Mouse (Mus musculus): ENCODE measurements around the gene Dusp10. TPM values are rescaled to one million over a fixed set of nuclear protein-coding genes. Genes with fewer than 3 reads are reported as not detected.

The Dusp10 gene
- polyA plus RNA-seq, 1 experiment = 28.7 TPM

DNA sequence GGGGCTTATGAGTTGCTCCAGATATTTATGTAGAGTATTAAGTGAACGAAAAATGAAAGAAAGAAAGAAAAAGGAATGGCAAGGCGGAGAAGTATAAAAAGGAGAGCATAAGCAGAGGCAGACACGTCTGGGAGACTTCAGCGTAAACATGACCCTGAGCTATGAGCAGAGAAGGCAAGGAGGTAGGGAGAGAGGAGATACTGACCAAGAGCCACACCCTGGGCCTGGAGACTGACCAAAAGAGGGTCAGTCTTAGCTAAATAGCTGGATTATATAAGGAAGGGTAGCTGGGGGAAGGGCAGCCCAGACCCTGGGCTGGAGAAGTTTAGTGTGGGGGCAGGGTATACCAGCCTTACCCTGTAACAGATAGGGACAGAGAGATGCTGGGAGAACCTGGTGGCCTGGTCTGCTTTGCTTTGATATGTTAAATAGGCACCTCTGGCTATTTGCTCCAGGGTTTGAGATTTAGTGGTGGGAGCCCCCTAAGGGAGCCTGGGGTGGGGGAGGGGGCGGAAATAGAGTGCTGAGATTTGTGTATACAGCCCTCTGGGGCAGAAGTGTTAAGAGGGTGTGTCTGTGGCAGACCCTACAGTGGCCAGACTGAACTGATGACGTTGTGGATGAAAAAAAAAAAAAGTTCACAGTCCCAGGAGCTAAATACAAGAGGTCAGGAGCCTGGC lies 6.1 kb downstream of the Dusp10 start:
- H3K27ac ChIP-seq (ENCODE audit: insufficient read depth, low read length) = no peak overlapping the region
- DNase-seq = no peak
- no peak overlapping the region for H3K4me3 ChIP-seq (replicated peaks; ENCODE audit: insufficient read depth, low read depth, low read length)
- 68% methylated on average over 6 of the region's 6 CpGs for WGBS
- TF ChIP-seq CTCF (IDR thresholded peaks at IDR 0.05; ENCODE audit: borderline replicate concordance, insufficient read depth, low read depth, low read length) (no peak), POLR2A (IDR thresholded peaks at IDR 0.05; ENCODE audit: borderline replicate concordance, insufficient read depth, low read length) (no peak)
- no peaks in the 10 kb centered on the region for H3K4me1 ChIP-seq (ENCODE audit: control insufficient read depth, insufficient read depth, low read length)
- no peaks in the 10 kb centered on the region for H3K27me3 ChIP-seq (ENCODE audit: control insufficient read depth, insufficient read depth, low read length)

DNA sequence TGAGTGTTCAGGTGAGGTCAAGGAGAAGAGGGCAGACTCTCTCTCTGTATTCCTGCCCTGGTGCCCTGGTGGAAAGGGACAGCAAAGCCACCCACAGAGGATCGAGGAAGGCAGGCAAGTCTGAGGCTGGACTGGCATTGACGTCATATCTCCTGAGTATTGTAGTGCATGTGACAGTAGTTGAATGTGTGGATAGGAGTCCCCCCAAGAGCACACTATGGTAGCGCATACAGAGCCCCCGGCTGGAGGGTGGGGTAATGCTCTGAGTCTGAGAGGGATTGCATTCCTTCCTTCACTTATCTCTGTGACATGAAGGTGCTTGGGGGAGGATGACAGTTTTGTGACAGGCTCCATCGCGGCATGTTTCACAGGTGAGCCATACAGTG lies 6.6 kb downstream of the Dusp10 start:
- H3K27ac ChIP-seq (ENCODE audit: insufficient read depth, low read length) = no peak overlapping the region
- H3K4me1 ChIP-seq (ENCODE audit: control insufficient read depth, insufficient read depth, low read length) = no peaks in the 10 kb centered on the region
- TF ChIP-seq POLR2A (IDR thresholded peaks at IDR 0.05; ENCODE audit: borderline replicate concordance, insufficient read depth, low read length) = no peak
- no peak for TF ChIP-seq CTCF (IDR thresholded peaks at IDR 0.05; ENCODE audit: borderline replicate concordance, insufficient read depth, low read depth, low read length)
- 55% methylated on average over 6 of the region's 6 CpGs for WGBS
- H3K27me3 ChIP-seq (ENCODE audit: control insufficient read depth, insufficient read depth, low read length) = no peaks in the 10 kb centered on the region
- DNase-seq = no peak
- H3K4me3 ChIP-seq (replicated peaks; ENCODE audit: insufficient read depth, low read depth, low read length) = no peak overlapping the region

DNA sequence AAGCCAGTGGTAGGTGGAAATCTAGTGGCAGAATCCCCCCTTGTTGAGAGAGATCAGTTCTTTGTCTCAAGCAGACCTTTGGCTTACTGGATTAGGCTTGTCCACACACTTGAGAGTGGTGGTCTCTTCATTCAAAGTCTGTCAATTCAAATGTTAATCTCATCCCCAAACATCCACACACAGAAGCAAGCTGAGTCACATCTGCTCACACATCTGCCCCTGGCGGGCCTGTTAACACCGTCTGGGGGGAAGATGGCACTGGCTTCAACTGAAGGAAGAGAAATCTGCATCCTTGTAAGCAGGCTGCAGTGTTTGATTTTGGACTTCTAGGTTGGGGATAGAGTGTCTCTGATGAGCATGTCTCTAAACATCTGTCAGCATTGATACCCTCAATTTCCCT lies 10.9 kb downstream of the Dusp10 start:
- WGBS = 59% methylated on average over 2 of the region's 2 CpGs
- Histone ChIP-seq H3K27me3 (ENCODE audit: control insufficient read depth, insufficient read depth, low read length) (no peaks in the 10 kb centered on the region), H3K4me3 (replicated peaks; ENCODE audit: insufficient read depth, low read depth, low read length) (no peak overlapping the region), H3K27ac (ENCODE audit: insufficient read depth, low read length) (no peak overlapping the region), H3K4me1 (ENCODE audit: control insufficient read depth, insufficient read depth, low read length) (no peaks in the 10 kb centered on the region)
- no peak for TF ChIP-seq POLR2A (IDR thresholded peaks at IDR 0.05; ENCODE audit: borderline replicate concordance, insufficient read depth, low read length)
- no peak for TF ChIP-seq CTCF (IDR thresholded peaks at IDR 0.05; ENCODE audit: borderline replicate concordance, insufficient read depth, low read depth, low read length)
- no peak for DNase-seq

DNA sequence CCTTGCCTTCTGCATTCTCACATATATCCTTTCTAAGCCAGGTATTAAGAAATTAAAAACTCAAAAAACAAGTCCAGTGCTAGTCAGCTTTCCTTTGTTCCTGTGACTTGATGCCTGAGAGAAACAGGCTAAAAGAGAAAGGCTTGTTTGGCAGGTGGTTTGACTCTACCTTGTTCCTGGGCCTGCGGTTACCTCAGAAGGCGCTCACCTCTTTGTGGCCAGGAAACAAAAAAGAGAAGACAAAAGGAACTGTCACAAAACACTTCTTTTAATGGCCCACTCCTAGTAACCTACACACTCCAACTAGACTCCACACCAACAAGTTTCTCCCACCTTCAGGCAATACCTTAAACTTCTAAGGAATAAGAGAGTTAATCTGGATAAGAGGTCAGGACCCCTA lies 11.5 kb downstream of the Dusp10 start:
- no peak overlapping the region for H3K4me3 ChIP-seq (replicated peaks; ENCODE audit: insufficient read depth, low read depth, low read length)
- H3K27ac ChIP-seq (ENCODE audit: insufficient read depth, low read length) = no peak overlapping the region
- DNase-seq = no peak
- WGBS = 97% methylated on average over 2 of the region's 2 CpGs
- no peaks in the 10 kb centered on the region for H3K4me1 ChIP-seq (ENCODE audit: control insufficient read depth, insufficient read depth, low read length)
- TF ChIP-seq POLR2A (IDR thresholded peaks at IDR 0.05; ENCODE audit: borderline replicate concordance, insufficient read depth, low read length) = no peak
- no peak for TF ChIP-seq CTCF (IDR thresholded peaks at IDR 0.05; ENCODE audit: borderline replicate concordance, insufficient read depth, low read depth, low read length)
- no peaks in the 10 kb centered on the region for H3K27me3 ChIP-seq (ENCODE audit: control insufficient read depth, insufficient read depth, low read length)

DNA sequence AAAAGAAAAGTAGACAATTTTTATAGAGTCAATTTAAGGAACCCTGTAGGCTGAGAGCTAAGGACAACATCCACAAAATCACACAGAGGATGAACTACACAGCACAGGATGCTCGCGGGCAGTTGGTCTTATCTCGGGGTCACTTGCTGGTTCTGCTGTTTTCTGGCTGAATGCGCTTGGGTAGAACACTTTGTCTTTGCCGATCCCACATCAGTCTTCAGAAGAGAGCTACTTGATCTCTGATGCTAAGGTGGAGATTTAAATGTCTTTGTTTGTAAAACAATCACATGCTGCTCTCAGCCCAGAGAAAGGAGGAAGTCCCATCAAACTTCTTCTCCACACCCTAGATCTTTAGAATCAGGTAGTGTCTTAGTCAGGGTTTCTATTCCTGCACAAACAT lies 12.0 kb downstream of the Dusp10 start:
- WGBS = 96% methylated on average over 5 of the region's 5 CpGs
- Histone ChIP-seq H3K4me1 (ENCODE audit: control insufficient read depth, insufficient read depth, low read length) (no peaks in the 10 kb centered on the region), H3K27ac (ENCODE audit: insufficient read depth, low read length) (no peak overlapping the region), H3K27me3 (ENCODE audit: control insufficient read depth, insufficient read depth, low read length) (no peaks in the 10 kb centered on the region), H3K4me3 (replicated peaks; ENCODE audit: insufficient read depth, low read depth, low read length) (no peak overlapping the region)
- no peak for TF ChIP-seq POLR2A (IDR thresholded peaks at IDR 0.05; ENCODE audit: borderline replicate concordance, insufficient read depth, low read length)
- no peak for TF ChIP-seq CTCF (IDR thresholded peaks at IDR 0.05; ENCODE audit: borderline replicate concordance, insufficient read depth, low read depth, low read length)
- DNase-seq = no peak

DNA sequence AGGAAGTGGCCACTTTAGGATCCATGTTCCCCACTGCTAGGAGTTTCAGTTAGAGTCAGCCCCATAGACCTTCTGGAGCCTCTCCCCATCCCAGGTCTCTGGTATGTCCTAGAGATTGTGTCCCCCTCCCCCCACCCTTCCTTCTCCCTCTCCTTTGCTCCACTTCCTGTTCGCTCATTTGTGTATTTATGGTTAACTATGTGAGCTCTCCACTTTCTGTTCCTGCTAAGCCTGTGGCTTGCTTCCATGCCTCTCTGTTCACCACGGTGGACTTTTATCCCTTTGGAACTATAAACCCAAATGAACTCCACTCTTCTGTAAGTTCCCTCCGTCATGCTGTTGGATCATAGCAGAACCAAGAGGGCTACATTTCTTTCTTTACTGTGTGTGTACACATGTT lies 13.9 kb downstream of the Dusp10 start:
- H3K4me3 ChIP-seq (replicated peaks; ENCODE audit: insufficient read depth, low read depth, low read length) = no peak overlapping the region
- no peaks in the 10 kb centered on the region for H3K4me1 ChIP-seq (ENCODE audit: control insufficient read depth, insufficient read depth, low read length)
- 96% methylated on average over 3 of the region's 3 CpGs for WGBS
- no peaks in the 10 kb centered on the region for H3K27me3 ChIP-seq (ENCODE audit: control insufficient read depth, insufficient read depth, low read length)
- DNase-seq = no peak
- TF ChIP-seq POLR2A (IDR thresholded peaks at IDR 0.05; ENCODE audit: borderline replicate concordance, insufficient read depth, low read length) (no peak), CTCF (IDR thresholded peaks at IDR 0.05; ENCODE audit: borderline replicate concordance, insufficient read depth, low read depth, low read length) (no peak)
- H3K27ac ChIP-seq (ENCODE audit: insufficient read depth, low read length) = no peak overlapping the region

DNA sequence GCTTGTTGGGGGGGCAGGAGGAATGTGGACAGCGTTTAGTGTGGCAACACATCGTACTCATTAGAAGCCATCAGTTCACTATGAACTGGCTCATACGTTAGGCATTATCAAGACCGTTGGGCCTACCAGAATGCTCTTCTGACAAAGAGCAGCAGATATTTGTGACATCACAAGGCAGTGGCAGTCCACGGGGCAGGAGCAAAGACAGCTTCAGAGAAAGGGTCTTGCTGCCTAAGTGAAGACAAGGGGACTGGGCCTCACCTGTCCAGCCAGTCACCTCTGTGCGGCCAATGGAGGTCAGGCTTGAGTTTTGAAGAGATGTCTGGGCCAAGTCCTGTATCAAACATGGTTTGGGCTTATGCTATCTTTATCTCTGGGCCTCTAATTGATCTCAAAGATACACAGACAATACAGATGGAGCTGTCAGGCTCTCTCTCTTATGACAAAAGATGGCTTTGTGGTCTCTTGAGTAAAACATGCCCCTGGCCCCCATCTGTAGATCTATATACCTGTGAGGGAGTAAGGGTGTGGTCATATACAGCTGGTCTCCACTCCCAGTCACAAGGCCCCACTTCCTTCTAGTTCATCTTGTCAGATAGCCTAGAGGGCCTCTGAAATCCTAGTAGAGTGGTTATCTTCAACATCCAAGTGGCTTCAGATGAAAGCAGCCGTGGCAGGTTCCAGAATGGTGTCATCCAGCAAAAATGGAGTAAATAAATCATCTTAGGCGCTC lies 17.1 kb downstream of the Dusp10 start:
- Histone ChIP-seq H3K4me1 (ENCODE audit: control insufficient read depth, insufficient read depth, low read length) (peaks cover 3% of the 10 kb centered on the region; the same call in 1 of the 2 replicates), H3K4me3 (replicated peaks; ENCODE audit: insufficient read depth, low read depth, low read length) (no peak overlapping the region), H3K27me3 (ENCODE audit: control insufficient read depth, insufficient read depth, low read length) (no peaks in the 10 kb centered on the region), H3K27ac (ENCODE audit: insufficient read depth, low read length) (no peak overlapping the region)
- 96% methylated on average over 8 of the region's 8 CpGs for WGBS
- TF ChIP-seq POLR2A (IDR thresholded peaks at IDR 0.05; ENCODE audit: borderline replicate concordance, insufficient read depth, low read length) (no peak), CTCF (IDR thresholded peaks at IDR 0.05; ENCODE audit: borderline replicate concordance, insufficient read depth, low read depth, low read length) (no peak)
- no peak for DNase-seq

Data from cerebellum, adult 2 months (tissue).